Mouse (Mus musculus) left cerebral cortex, adult 8-10 months (tissue): ENCODE data around the gene Cdyl2. TPM values are rescaled to one million over a fixed set of nuclear protein-coding genes. Genes with fewer than 3 reads are reported as not detected.

ENCODE experiments used
- DNase-seq, 2 experiments: peaks; one replicate each; pipeline ENCODE4 v3.0.0; 2022; ENCODE audit warnings: low spot score in 2 of 2
- total RNA-seq, 4 experiments: library from RNA; stranded (reverse); gene quantifications; 2 replicates each; pipeline ENCODE4 v1.2.4; 2022

Cdyl2 gene
- total RNA-seq, 4 experiments from 2014 or later: 13.9 to 16.7 (median 15.5) TPM

DNA sequence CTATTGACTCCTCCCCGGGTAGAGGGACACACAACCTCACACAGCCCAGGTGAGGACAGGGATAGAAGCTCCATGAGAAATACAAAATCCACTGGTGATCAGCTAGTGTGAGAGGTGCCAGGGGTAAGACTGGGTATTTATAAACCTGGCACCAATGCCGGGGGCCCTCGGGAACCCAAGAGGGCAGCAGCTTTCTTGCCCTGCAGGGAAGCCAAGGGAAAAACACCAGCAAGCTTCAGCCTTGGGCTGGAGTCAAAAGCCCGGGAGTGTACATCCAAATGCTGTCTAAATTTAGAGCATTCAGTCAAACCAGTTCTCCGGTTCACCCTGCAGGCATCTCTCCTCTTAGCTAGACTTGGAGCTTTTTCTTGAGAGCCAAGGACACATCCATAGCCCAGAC is 189.9 kb downstream of the Cdyl2 start:
- no peak for DNase-seq

- no peak for DNase-seq
These were observed 192.7 kb downstream of the Cdyl2 start for GRCm38 (mm10) chr8:116540136-116540535.

GRCm38 (mm10) chr8:116538763-116539162 is 194.0 kb downstream of the Cdyl2 start:
- no peak for DNase-seq

GRCm38 (mm10) chr8:116536786-116537185 is 196.0 kb downstream of the Cdyl2 start:
- no peak for DNase-seq

- no peak for DNase-seq
These were observed 199.7 kb downstream of the Cdyl2 start for GRCm38 (mm10) chr8:116533081-116533480.

GRCm38 (mm10) chr8:116528736-116529135 is 204.1 kb downstream of the Cdyl2 start:
- DNase-seq: no peak

- DNase-seq: no peak
These were observed 207.9 kb downstream of the Cdyl2 start for GRCm38 (mm10) chr8:116524915-116525314.

Other genes starting within 250 kb of the Cdyl2 start
- 1 to 10 TPM; 1.7 to 5.1 (median 2.7) TPM for gene Dynlrb2, start 228.0 kb downstream of the Cdyl2 start, total RNA-seq
- 10 to 100 TPM; 12.9 to 18.6 (median 16.0) TPM for gene Cmc2, start 188.5 kb upstream of the Cdyl2 start, total RNA-seq
- 1 to 10 TPM; 1.7 to 3.6 (median 2.7) TPM for gene Cenpn, start 188.7 kb upstream of the Cdyl2 start, total RNA-seq
- 10 to 100 TPM; 66.7 to 75.1 (median 71.3) TPM for gene Atmin, start 210.4 kb upstream of the Cdyl2 start, total RNA-seq
- 10 to 100 TPM; 10.7 to 11.9 (median 11.3) TPM for gene 1700030J22Rik, start 246.0 kb upstream of the Cdyl2 start, total RNA-seq